Mouse (Mus musculus) forebrain, embryonic 12.5 days (tissue): ENCODE data around the gene Slfn5. TPM values are rescaled to one million over a fixed set of nuclear protein-coding genes. Genes with fewer than 3 reads are reported as not detected.
"Not testable (repeated sequence)": the region's sequence is repeated elsewhere in the genome, so short reads cannot be mapped to it uniquely, and the experiment has no call there.

Source experiments
- ATAC-seq: fragments of 200-750 bp; cut with Nextera tagmentation; 2 replicates; pipeline ENCODE4 v1.8.0; 2017; ENCODE audit warnings: moderate TSS enrichment; ENCODE audit not compliant: low FRiP score
- H3K27ac ChIP-seq: fragments of 300-500 bp; sonication (generic); 2 replicates; pipeline ENCODE4 v1.5.1; 2016; ENCODE audit warnings: mild to moderate bottlenecking
- H3K27me3 ChIP-seq: fragments of 300-500 bp; sonication (generic); 2 replicates; pipeline ENCODE4 v1.6.1; 2016; ENCODE audit warnings: mild to moderate bottlenecking
- H3K36me3 ChIP-seq: fragments of 300-500 bp; sonication (generic); replicated peaks from 2 replicates; pipeline ENCODE4 v1.6.1; 2016; ENCODE audit warnings: mild to moderate bottlenecking
- H3K4me1 ChIP-seq: fragments of 300-500 bp; sonication (generic); 2 replicates; pipeline ENCODE4 v1.6.1; 2016
- H3K4me2 ChIP-seq: fragments of 300-500 bp; sonication (generic); 2 replicates; pipeline ENCODE4 v1.6.1; 2016; ENCODE audit warnings: mild to moderate bottlenecking, moderate library complexity
- H3K4me3 ChIP-seq: fragments of 300-500 bp; sonication (generic); replicated peaks from 2 replicates; pipeline ENCODE4 v1.5.1; 2016; ENCODE audit warnings: mild to moderate bottlenecking
- H3K9ac ChIP-seq: fragments of 300-500 bp; sonication (generic); 2 replicates; pipeline ENCODE4 v1.6.1; 2016; ENCODE audit warnings: mild to moderate bottlenecking
- H3K9me3 ChIP-seq: fragments of 300-500 bp; sonication (generic); 2 replicates; pipeline ENCODE4 v1.6.1; 2016
- WGBS: fragments of 180-500 bp; shearing (Covaris S2); methylation state at CpG from one replicate; pipeline ENCODE4 v1.1.7; 2016; 5-methylcytosine and 5-hydroxymethylcytosine counted together
- polyA plus RNA-seq: library from polyadenylated mRNA; unstranded; fragments of >200 nt; fragmentation: Nextera tagmentation; extraction: Ambion mirVana; gene quantifications from 2 replicates; pipeline ENCODE4 v1.2.1, GENCODE M21; 2016

The Slfn5 gene
- polyA plus RNA-seq, 1 experiment from 2014 or later: 0.89 TPM

DNA sequence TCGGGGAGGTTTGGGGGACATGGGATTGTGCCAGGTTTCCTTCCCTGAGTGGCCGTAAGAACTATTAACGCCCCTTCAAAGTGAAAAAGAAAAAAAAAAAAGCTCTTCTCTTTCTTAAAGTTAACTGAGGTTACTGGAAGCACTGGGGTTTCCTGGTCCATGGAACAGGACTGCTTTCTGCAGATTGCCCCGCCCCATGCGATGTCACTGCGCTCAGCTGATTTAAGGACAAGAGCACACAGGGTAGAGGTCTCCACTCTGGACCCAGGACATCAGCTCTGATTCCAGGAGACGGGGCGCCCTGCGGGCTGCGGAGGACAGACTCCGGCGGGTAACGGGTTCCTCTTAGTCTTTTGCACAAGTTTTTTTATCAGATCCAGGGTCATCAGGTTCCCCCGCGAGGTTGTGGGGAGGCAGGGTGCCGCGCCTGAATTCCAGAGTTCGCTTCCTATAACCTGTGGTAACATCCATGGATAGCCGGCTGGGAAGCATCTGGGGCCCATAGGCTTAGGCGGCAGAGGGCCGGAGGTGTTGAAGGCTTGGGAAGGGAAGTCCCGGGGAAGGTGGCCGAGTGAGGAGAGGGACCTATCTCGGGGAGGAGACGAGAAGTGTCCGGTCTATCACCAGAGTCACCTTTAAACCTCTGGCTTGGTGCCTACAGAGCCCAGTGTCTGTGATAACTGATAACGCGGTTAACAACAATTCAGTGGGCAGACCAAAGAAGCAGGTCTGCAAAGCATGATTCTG, 889 bp downstream of the Slfn5 start:
- H3K4me1 ChIP-seq: 0 out of 2 replicates have a peak, but pooled peaks cover 3% of the 10 kb centered on the region
- no peak overlapping the region for H3K27ac ChIP-seq
- H3K9me3 ChIP-seq: no peaks in the 10 kb centered on the region
- no peaks in the 10 kb centered on the region for H3K36me3 ChIP-seq
- peaks cover 64% of the 10 kb centered on the region for H3K27me3 ChIP-seq
- ATAC-seq: no peak
- H3K9ac ChIP-seq: no peak overlapping the region; the same call in 1 of the 2 replicates
- H3K4me2 ChIP-seq: 0 out of 2 replicates have a peak overlapping the region, but pooled peaks have one; percentile 13
- H3K4me3 ChIP-seq: no peak overlapping the region
- WGBS: 13% methylated on average over 28 of the region's 28 CpGs

DNA sequence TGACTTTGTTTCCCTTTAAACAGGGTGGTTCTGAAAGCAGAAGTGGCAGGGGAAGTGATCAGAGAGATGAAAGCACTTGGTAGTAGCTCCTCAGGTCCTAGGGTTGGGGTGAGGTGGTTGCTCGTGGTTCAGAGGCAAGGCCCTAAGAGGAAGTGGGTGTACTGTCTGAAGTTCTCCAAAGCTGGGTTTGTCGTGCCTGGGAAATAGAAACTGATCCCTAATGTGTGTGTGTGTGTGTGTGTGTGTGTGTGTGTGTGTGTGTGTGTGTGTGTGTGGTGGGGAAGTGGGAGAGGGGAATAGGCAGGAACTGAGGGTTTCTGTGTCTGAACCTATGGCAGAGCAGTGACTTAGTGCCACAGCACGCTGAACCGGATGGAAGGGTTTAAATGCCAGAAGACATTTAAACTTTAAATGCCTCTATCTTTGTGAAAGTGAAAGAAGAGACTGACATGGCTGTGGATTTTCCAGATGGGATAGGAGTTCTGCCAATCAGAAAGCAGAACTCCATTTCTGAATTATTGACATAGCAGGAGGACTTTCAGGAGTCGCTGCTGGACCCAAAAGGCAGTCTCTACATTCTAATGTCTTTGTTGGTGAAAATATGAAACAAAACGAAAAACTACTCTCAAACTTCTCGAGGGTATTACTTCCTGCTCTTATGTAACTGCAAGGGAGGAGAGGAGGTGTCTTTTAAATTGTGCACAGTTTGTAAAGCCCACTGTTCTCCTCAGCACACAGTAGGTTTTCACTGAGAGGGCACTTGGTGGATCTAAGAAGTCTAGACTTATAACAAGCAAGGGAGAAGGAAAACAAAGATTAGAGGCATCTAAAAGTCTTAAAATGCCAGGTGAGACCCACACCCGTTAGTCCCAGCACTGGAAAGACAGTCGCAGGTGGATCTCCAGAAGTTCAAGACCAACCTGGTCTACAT, 1.7 kb downstream of the Slfn5 start:
- Histone ChIP-seq H3K4me3 (no peak overlapping the region), H3K27ac (no peak overlapping the region), H3K27me3 (peaks cover 64% of the 10 kb centered on the region), H3K4me2 (no peak overlapping the region), H3K36me3 (no peaks in the 10 kb centered on the region), H3K4me1 (0 out of 2 replicates have a peak, but pooled peaks cover 3% of the 10 kb centered on the region), H3K9me3 (no peaks in the 10 kb centered on the region), H3K9ac (no peak overlapping the region)
- no peak for ATAC-seq
- WGBS: 70% methylated on average over 9 of the region's 9 CpGs

DNA sequence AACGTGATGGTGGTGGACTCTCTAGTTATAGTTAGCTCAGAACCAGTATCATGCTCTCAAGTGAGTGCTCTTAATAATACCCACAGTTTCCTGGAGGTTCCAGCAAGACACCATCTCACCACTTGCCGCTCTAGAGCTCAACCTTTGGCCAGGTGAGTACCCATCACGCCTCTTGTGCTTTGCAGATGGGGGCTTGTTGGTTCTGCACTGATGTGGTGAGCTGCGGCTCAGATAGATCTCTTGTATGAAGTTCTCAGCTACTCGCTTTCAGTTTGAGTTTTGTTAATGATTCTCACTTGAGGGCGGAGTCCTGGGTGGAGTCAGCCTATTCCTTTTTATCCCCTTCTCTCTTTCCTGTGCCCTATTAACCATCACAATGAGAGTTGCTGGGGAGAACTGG, 3.5 kb downstream of the Slfn5 start:
- Histone ChIP-seq H3K4me3 (no peak overlapping the region), H3K9ac (no peak overlapping the region), H3K4me1 (0 out of 2 replicates have a peak, but pooled peaks cover 3% of the 10 kb centered on the region), H3K27me3 (peaks cover 57% of the 10 kb centered on the region), H3K27ac (no peak overlapping the region), H3K36me3 (no peaks in the 10 kb centered on the region), H3K4me2 (no peak overlapping the region), H3K9me3 (no peaks in the 10 kb centered on the region)
- no peak for ATAC-seq
- 83% methylated on average over 6 of the region's 6 CpGs for whole genome bisulfite sequencing

GRCm38 (mm10) chr11:82956925-82957324, 5.8 kb downstream of the Slfn5 start:
- H3K9me3 ChIP-seq: no peaks in the 10 kb centered on the region
- WGBS: 85% methylated on average over 10 of the region's 10 CpGs
- H3K36me3 ChIP-seq: no peaks in the 10 kb centered on the region
- H3K9ac ChIP-seq: no peak overlapping the region
- H3K4me2 ChIP-seq: no peak overlapping the region
- no peak for ATAC-seq
- H3K27me3 ChIP-seq: peaks cover 46% of the 10 kb centered on the region
- H3K4me1 ChIP-seq: no peaks in the 10 kb centered on the region
- H3K4me3 ChIP-seq: no peak overlapping the region
- no peak overlapping the region for H3K27ac ChIP-seq

GRCm38 (mm10) chr11:82959613-82960012, 8.5 kb downstream of the Slfn5 start:
- Histone ChIP-seq H3K4me3 (no peak overlapping the region), H3K9ac (no peak overlapping the region), H3K36me3 (no peaks in the 10 kb centered on the region), H3K4me1 (no peaks in the 10 kb centered on the region), H3K4me2 (no peak overlapping the region), H3K27me3 (peaks cover 19% of the 10 kb centered on the region; the same call in 1 of the 2 replicates), H3K27ac (no peak overlapping the region), H3K9me3 (no peaks in the 10 kb centered on the region)
- no peak for ATAC-seq
- 16% methylated on average over 4 of the region's 4 CpGs for WGBS

DNA sequence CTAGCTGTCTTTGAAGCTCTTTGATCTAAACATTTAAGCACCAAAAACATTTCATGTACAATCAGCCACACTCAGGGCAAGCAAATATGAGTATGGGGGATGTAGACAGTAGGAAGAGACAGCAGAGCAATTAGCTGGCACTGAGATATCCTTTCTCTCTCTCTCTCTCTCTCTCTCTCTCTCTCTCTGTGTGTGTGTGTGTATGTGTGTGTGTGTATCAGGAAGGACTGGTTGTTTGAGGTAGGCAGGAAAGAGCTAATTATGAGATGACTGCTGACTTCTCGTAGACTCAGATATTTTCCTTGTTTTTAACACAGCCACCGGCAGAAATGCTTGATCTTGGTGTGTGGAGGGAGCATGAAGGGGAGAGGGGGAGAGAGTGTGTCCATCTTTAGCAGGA, 10.6 kb downstream of the Slfn5 start:
- 90% methylated on average over 2 of the region's 2 CpGs for WGBS
- H3K36me3 ChIP-seq: no peaks in the 10 kb centered on the region
- peaks cover 16% of the 10 kb centered on the region; the same call in 1 of the 2 replicates for H3K27me3 ChIP-seq
- H3K9ac ChIP-seq: no peak overlapping the region
- no peak overlapping the region for H3K4me2 ChIP-seq
- ATAC-seq: no peak
- no peak overlapping the region for H3K4me3 ChIP-seq
- H3K9me3 ChIP-seq: no peaks in the 10 kb centered on the region
- no peaks in the 10 kb centered on the region for H3K4me1 ChIP-seq
- H3K27ac ChIP-seq: no peak overlapping the region

GRCm38 (mm10) chr11:82962215-82962614, 11.1 kb downstream of the Slfn5 start:
- Histone ChIP-seq H3K9ac (no peak overlapping the region), H3K27ac (no peak overlapping the region), H3K9me3 (no peaks in the 10 kb centered on the region), H3K4me2 (no peak overlapping the region), H3K4me1 (no peaks in the 10 kb centered on the region), H3K4me3 (no peak overlapping the region), H3K36me3 (no peaks in the 10 kb centered on the region), H3K27me3 (peaks cover 16% of the 10 kb centered on the region; the same call in 1 of the 2 replicates)
- 93% methylated on average over 8 of the region's 8 CpGs for WGBS
- ATAC-seq: no peak

DNA sequence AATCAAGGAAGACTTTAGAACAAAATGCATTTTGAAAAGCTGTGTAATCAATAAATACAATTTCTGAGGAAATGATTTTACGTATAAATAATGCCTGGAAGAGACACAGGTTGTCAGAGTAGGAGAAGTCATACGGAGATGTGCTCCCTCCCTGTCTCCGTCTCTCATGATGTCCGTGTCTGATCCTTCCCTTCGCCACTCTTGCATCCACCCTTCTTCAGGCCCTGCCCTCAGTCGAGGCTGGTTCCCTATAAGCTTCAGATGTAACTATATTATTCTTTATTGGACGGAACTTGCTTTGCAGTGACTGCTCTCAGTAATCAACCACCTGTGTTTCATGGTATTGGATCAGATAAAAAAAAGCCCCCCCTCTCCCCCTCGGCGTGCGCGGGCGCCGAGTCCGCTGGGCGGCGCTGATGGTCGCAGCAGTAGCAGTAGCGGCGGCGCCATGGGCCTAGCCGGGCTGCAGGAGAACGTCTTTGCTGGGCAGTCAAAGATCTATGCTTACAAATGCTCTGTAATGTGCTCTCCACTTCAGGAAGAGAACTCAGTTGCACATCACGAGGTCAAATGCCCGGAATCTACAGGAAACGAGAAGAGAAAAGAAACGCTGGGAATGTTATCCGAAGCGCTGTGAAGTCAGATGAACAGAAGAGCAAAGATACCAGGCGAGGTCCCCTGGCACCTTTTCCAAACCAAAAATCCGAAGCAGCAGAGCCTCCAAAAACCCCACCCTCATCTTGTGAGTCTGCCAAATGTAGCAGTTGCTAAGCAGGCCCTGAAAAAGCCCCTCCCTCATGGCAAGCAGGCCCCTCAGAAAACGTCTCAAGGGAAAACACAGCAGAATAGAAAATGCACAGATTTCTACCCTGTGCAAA, 19.8 kb downstream of the Slfn5 start:
- peak overlapping the region; percentile 51 for H3K4me2 ChIP-seq
- WGBS: 8% methylated on average over 31 of the region's 31 CpGs
- no peaks in the 10 kb centered on the region for H3K9me3 ChIP-seq
- peak overlapping the region; percentile 23 for H3K4me3 ChIP-seq
- no peak overlapping the region for H3K27ac ChIP-seq
- H3K9ac ChIP-seq: peak overlapping the region; percentile 44
- H3K4me1 ChIP-seq: peaks cover 9% of the 10 kb centered on the region; the same call in 1 of the 2 replicates
- H3K36me3 ChIP-seq: no peaks in the 10 kb centered on the region
- ATAC-seq: peak; percentile 65; the same call in 1 of the 2 replicates
- 0 out of 2 replicates have a peak, but pooled peaks cover 8% of the 10 kb centered on the region for H3K27me3 ChIP-seq

DNA sequence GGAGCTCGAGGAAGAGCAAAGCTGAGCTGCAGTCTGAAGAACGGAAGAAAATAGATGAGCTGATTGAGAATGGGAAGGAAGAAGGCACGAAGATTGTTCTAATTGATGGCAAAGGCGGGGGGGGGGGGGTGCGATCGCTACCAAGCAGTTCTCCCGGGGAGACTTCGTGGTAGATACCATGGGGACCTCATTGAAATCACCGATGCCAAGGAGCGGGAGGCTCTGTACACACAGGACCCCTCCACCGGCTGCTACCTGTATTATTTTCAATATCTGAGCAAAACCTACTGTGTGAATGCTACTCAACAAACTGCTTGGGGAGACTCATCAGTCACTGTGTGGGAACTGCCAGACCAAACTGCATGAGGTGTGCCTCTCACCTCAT, 20.4 kb downstream of the Slfn5 start:
- Histone ChIP-seq H3K27ac (no peak overlapping the region), H3K9me3 (no peaks in the 10 kb centered on the region), H3K4me2 (peak overlapping the region; percentile 51), H3K9ac (no peak overlapping the region; the same call in 1 of the 2 replicates), H3K4me3 (no peak overlapping the region), H3K27me3 (0 out of 2 replicates have a peak, but pooled peaks cover 8% of the 10 kb centered on the region), H3K4me1 (peaks cover 9% of the 10 kb centered on the region; the same call in 1 of the 2 replicates), H3K36me3 (no peaks in the 10 kb centered on the region)
- ATAC-seq: no peak
- 70% methylated on average over 9 of the region's 11 CpGs for WGBS

DNA sequence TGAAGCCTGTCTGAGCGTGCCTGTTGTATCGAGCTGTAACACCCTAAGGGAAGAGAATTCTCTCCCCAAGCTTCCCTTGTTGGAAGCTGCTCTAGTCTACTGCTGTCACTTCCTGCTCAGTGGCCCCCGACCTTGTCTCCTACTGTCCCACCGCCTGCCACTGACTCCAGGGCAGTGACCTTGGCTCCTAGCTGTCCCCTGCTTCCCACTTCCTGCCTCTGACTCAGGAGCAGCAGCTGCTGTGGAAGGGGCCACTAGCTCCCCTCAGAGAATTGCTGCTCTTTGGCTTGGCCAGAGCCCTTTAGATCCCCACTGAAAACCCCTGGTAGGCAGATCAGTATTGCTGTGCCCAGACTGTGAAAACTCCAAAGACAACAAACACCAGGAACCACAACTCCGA, 22.8 kb downstream of the Slfn5 start:
- Histone ChIP-seq H3K27me3 (0 out of 2 replicates have a peak, but pooled peaks cover 8% of the 10 kb centered on the region), H3K9me3 (no peaks in the 10 kb centered on the region), H3K4me2 (no peak overlapping the region), H3K9ac (no peak overlapping the region), H3K4me1 (peaks cover 9% of the 10 kb centered on the region; the same call in 1 of the 2 replicates), H3K27ac (no peak overlapping the region), H3K4me3 (no peak overlapping the region), H3K36me3 (no peaks in the 10 kb centered on the region)
- WGBS: 74% methylated on average over 5 of the region's 5 CpGs
- no peak for ATAC-seq

- H3K27me3 ChIP-seq, H3K4me2 ChIP-seq, H3K27ac ChIP-seq, H3K9me3 ChIP-seq, H3K9ac ChIP-seq, H3K4me3 ChIP-seq, ATAC-seq, H3K4me1 ChIP-seq: not testable (repeated sequence)
- WGBS: 94% methylated on average over 2 of the region's 2 CpGs
- H3K36me3 ChIP-seq: peaks cover 23% of the 10 kb centered on the region; the same call in 1 of the 2 replicates
Observed at GRCm38 (mm10) chr11:82982409-82982808, 31.3 kb downstream of the Slfn5 start.
